In the genomic region with DNA sequence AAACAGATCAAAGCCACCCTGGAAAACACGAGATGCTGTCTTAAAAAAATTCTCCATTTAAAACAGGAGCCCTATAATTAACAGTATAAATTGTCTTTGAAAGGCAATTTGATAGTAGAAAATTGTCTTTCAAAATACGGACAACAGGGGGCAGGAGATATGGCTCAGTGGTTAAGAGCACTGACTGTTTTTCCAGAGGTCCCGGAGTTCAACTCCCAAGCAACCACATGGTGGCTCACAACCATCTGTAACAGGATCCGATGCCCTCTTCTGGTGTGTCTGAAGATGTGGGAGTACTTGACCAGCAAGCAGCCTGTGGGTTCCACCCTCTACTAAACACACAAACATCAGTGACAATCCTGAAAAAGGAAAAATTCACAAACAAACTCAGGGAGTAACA, we compare ENCODE assay signal across 22 mouse cellular contexts.
A peak's percentile ranks its signal among the peaks of the same experiment; 100 is the strongest.
DNase-seq lines count a peak whose midpoint lies in the region; ATAC-seq and TF ChIP-seq lines count a peak whose summit lies in the region.
"Had no signal": no experiment of that assay in that cellular context is flagged by ENCODE, and none has a peak within 500 bp of the region (broad histone marks: within the 10 kb centered on the region; RNA-seq: fewer than 3 reads in every experiment).

No protein-coding gene starts in this region.

- H3K4me1 ChIP-seq in kidney, postnatal 0 days (replicated peaks; ENCODE audit: insufficient read depth, low read length), result no peaks in the 10 kb centered on the region
- H3K4me1 ChIP-seq: hindbrain, embryonic 13.5 days had no signal

- no peak for ATAC-seq in kidney, postnatal 0 days (replicated peaks; ENCODE audit: low FRiP score, low read depth)
- ATAC-seq: activated CD4-positive, CD25-positive, alpha-beta regulatory T cell, adult 4 months; forebrain, postnatal 0 days; intestine, embryonic 16.5 days had no signal

- H3K27ac ChIP-seq in gastrocnemius, adult 2 months, result no peak overlapping the region
- no peak overlapping the region; the same call in 1 of the 2 replicates for H3K27ac ChIP-seq in kidney, postnatal 0 days
- H3K27ac ChIP-seq: forebrain, embryonic 10.5 days; hindbrain, embryonic 13.5 days; limb, embryonic 15.5 days; macrophage; midbrain, embryonic 10.5 days had no signal

- no peak overlapping the region for H3K9ac ChIP-seq in kidney, postnatal 0 days (ENCODE audit: low read depth, low read length)
- H3K9ac ChIP-seq: forebrain, postnatal 0 days; heart, embryonic 12.5 days; hindbrain, embryonic 13.5 days; limb, embryonic 15.5 days had no signal

- peak; percentile 15; the same call in 1 of the 2 replicates for TF ChIP-seq CTCF in gastrocnemius, adult 2 months (IDR thresholded peaks at IDR 0.05)
- TF ChIP-seq CTCF in kidney, postnatal 0 days (IDR thresholded peaks at IDR 0.05; ENCODE audit: low read depth), result peak; percentile 51

- no peaks in the 10 kb centered on the region for H3K9me3 ChIP-seq in kidney, postnatal 0 days (replicated peaks; ENCODE audit: low read length)
- H3K9me3 ChIP-seq: forebrain, embryonic 10.5 days; heart, embryonic 12.5 days; hindbrain, embryonic 13.5 days; limb, embryonic 15.5 days; midbrain, embryonic 10.5 days had no signal

- WGBS in kidney, postnatal 0 days, result 51% methylated on average over 4 of the region's 4 CpGs

- intact Hi-C loops in gastrocnemius, adult 2 months (cut with DNase I), result no loop called here

- no peak for DNase-seq in gastrocnemius, adult 2 months
- no peak for DNase-seq in gastrocnemius, postnatal 10 days
- peak; percentile 35 for DNase-seq in kidney, postnatal 0 days (ENCODE audit: low spot score)
- no peak for DNase-seq in kidney, postnatal 14 days
- peak; percentile 61 for DNase-seq in 3T3-L1 (ENCODE audit: low read depth, low spot score)
- DNase-seq in R1 (ENCODE audit: low read depth, low spot score), result peak; percentile 62
- DNase-seq in urinary bladder, postnatal 4 days (ENCODE audit: low spot score in 2 of 2), result no peak
- no peak for DNase-seq in testis, postnatal 10 days (ENCODE audit: low spot score)
- DNase-seq: cerebellum, adult 8-10 months; forebrain, postnatal 0 days; heart, postnatal 14 days; lung, adult 2 months; right cerebral cortex, postnatal 4 days; thymus, postnatal 25 days had no signal

- H3K4me3 ChIP-seq in gastrocnemius, adult 2 months, result no peak overlapping the region
- no peak overlapping the region for H3K4me3 ChIP-seq in kidney, postnatal 0 days (replicated peaks; ENCODE audit: low read depth, low read length)
- H3K4me3 ChIP-seq: forebrain, embryonic 10.5 days; heart, embryonic 12.5 days; hindbrain, embryonic 13.5 days; limb, embryonic 15.5 days; midbrain, embryonic 10.5 days had no signal

- H3K27me3 ChIP-seq in kidney, postnatal 0 days (ENCODE audit: insufficient read depth, low read length), result no peaks in the 10 kb centered on the region
- H3K27me3 ChIP-seq: heart, embryonic 12.5 days; hindbrain, embryonic 13.5 days; limb, embryonic 15.5 days had no signal

- no peaks in the 10 kb centered on the region for H3K36me3 ChIP-seq in kidney, postnatal 0 days (ENCODE audit: insufficient read depth, low read length)
- H3K36me3 ChIP-seq: forebrain, embryonic 10.5 days; heart, embryonic 12.5 days; hindbrain, embryonic 13.5 days; limb, embryonic 15.5 days; midbrain, embryonic 10.5 days had no signal

- no peak overlapping the region for H3K4me2 ChIP-seq in kidney, postnatal 0 days (ENCODE audit: low read length)
- H3K4me2 ChIP-seq: heart, embryonic 12.5 days; hindbrain, embryonic 13.5 days; limb, embryonic 15.5 days had no signal

Comparison
In these comparisons a context has a peak if more than half of its experiments do, and no peak if none do; other contexts are left out.
1. DNase-seq: peak in kidney, postnatal 0 days (single experiment), 3T3-L1 (single experiment) and R1 (single experiment); none in gastrocnemius, adult 2 months (single experiment), gastrocnemius, postnatal 10 days (single experiment), kidney, postnatal 14 days (single experiment), urinary bladder, postnatal 4 days (0 of 2) and testis, postnatal 10 days (single experiment).